Mouse (Mus musculus): Measurements from ENCODE around the gene Aen. TPM values are rescaled to one million over a fixed set of nuclear protein-coding genes. Genes with fewer than 3 reads are reported as not detected.

Aen gene
- 36.2 and 36.4 TPM in 2 replicates for total RNA-seq (2021)
- long read RNA-seq, full-length matches to known transcripts: 56 of 77 reads
- long read RNA-seq, partial matches to known transcripts: 16 of 77 reads
- long read RNA-seq, other reads (novel, unspliced or antisense): 5 of 77 reads

GRCm38 (mm10) chr7:78895653-78896333 is at the start of gene Aen:
Aen (plus strand) TSS chr7:78895854.
- DNase-seq: peak; percentile 97

- no peak for DNase-seq
These were observed 49.5 kb upstream of the Aen start for GRCm38 (mm10) chr7:78846066-78846716.

- DNase-seq: peak; percentile 93
These were observed 48.8 kb upstream of the Aen start, which contains the start of gene Det1 for GRCm38 (mm10) chr7:78846737-78847434. Det1 (minus strand) TSS chr7:78847263.

- DNase-seq: no peak
These were observed 41.6 kb upstream of the Aen start for GRCm38 (mm10) chr7:78854051-78854450.

- no peak for DNase-seq
These were observed 40.5 kb upstream of the Aen start for GRCm38 (mm10) chr7:78855044-78855655.

- no peak for DNase-seq
These were observed 31.7 kb upstream of the Aen start for GRCm38 (mm10) chr7:78863796-78864445.

GRCm38 (mm10) chr7:78864446-78864802 is 31.2 kb upstream of the Aen start:
- DNase-seq: no peak

- DNase-seq: no peak
These were observed 30.3 kb upstream of the Aen start for GRCm38 (mm10) chr7:78865212-78865949.

GRCm38 (mm10) chr7:78868731-78869130 is 26.9 kb upstream of the Aen start:
- no peak for DNase-seq

- DNase-seq: no peak
These were observed 23.3 kb upstream of the Aen start for GRCm38 (mm10) chr7:78872366-78872765.

- DNase-seq: no peak
These were observed 22.8 kb upstream of the Aen start for GRCm38 (mm10) chr7:78872831-78873230.

- DNase-seq: no peak
These were observed 13.8 kb upstream of the Aen start for GRCm38 (mm10) chr7:78881607-78882468.

GRCm38 (mm10) chr7:78882469-78882837 is 13.2 kb upstream of the Aen start:
- peak; percentile 28 for DNase-seq

GRCm38 (mm10) chr7:78883016-78883725 is 12.5 kb upstream of the Aen start:
- DNase-seq: no peak

- no peak for DNase-seq
These were observed 12.0 kb upstream of the Aen start for GRCm38 (mm10) chr7:78883726-78884060.

- DNase-seq: no peak
These were observed 11.5 kb upstream of the Aen start for GRCm38 (mm10) chr7:78884139-78884538.

- no peak for DNase-seq
These were observed 10.2 kb upstream of the Aen start for GRCm38 (mm10) chr7:78885404-78885803.

- no peak for DNase-seq
These were observed 9.2 kb upstream of the Aen start for GRCm38 (mm10) chr7:78886496-78886895.

- no peak for DNase-seq
These were observed 8.2 kb upstream of the Aen start for GRCm38 (mm10) chr7:78887431-78887842.

GRCm38 (mm10) chr7:78890641-78891040 is 5.0 kb upstream of the Aen start:
- DNase-seq: peak; percentile 91
